Mouse (Mus musculus): ENCODE results near the gene 1190005I06Rik.
A peak's percentile ranks its signal among the peaks of the same experiment; 100 is the strongest.

The 1190005I06Rik gene

GRCm38 (mm10) chr8:120620441-120620840 lies 27.0 kb downstream of the 1190005I06Rik start:
- DNase-seq (ENCODE audit: low spot score in 2 of 2), result no peak

- DNase-seq (ENCODE audit: low spot score in 2 of 2), result no peak
Measured at GRCm38 (mm10) chr8:120619235-120620180, 27.9 kb downstream of the 1190005I06Rik start.

- DNase-seq (ENCODE audit: low spot score in 2 of 2), result peak; percentile 40 to 73
Measured at GRCm38 (mm10) chr8:120618110-120618509, 29.3 kb downstream of the 1190005I06Rik start.

GRCm38 (mm10) chr8:120616663-120617626 lies 30.5 kb downstream of the 1190005I06Rik start:
- no peak for DNase-seq (ENCODE audit: low spot score in 2 of 2)

GRCm38 (mm10) chr8:120614491-120614890 lies 32.9 kb downstream of the 1190005I06Rik start:
- no peak for DNase-seq (ENCODE audit: low spot score in 2 of 2)

- no peak for DNase-seq (ENCODE audit: low spot score in 2 of 2)
Measured at GRCm38 (mm10) chr8:120610824-120611223, 36.6 kb downstream of the 1190005I06Rik start.

GRCm38 (mm10) chr8:120607885-120608284 lies 39.5 kb downstream of the 1190005I06Rik start:
- DNase-seq (ENCODE audit: low spot score in 2 of 2), result peak; percentile 53 to 84

- no peak for DNase-seq (ENCODE audit: low spot score in 2 of 2)
Measured at GRCm38 (mm10) chr8:120607460-120607859, 40.0 kb downstream of the 1190005I06Rik start.

GRCm38 (mm10) chr8:120602672-120603071 lies 44.8 kb downstream of the 1190005I06Rik start:
- DNase-seq (ENCODE audit: low spot score in 2 of 2), result no peak

GRCm38 (mm10) chr8:120599504-120599903 lies 47.9 kb downstream of the 1190005I06Rik start:
- peak; percentile 64 to 83 for DNase-seq (ENCODE audit: low spot score in 2 of 2)

- no peak for DNase-seq (ENCODE audit: low spot score in 2 of 2)
Measured at GRCm38 (mm10) chr8:120598579-120598978, 48.9 kb downstream of the 1190005I06Rik start.

- DNase-seq (ENCODE audit: low spot score in 2 of 2), result peak; percentile 50 to 76
Measured at GRCm38 (mm10) chr8:120595963-120596362, 51.5 kb downstream of the 1190005I06Rik start.

- no peak for DNase-seq (ENCODE audit: low spot score in 2 of 2)
Measured at GRCm38 (mm10) chr8:120594571-120594970, 52.9 kb downstream of the 1190005I06Rik start.

GRCm38 (mm10) chr8:120591587-120592292 lies 55.7 kb downstream of the 1190005I06Rik start:
- DNase-seq (ENCODE audit: low spot score in 2 of 2), result no peak

GRCm38 (mm10) chr8:120589921-120590320 lies 57.5 kb downstream of the 1190005I06Rik start:
- DNase-seq (ENCODE audit: low spot score in 2 of 2), result no peak

GRCm38 (mm10) chr8:120588908-120589771 lies 58.3 kb downstream of the 1190005I06Rik start, which contains the start of gene Gins2:
TSS of gene Gins2 (minus strand) at chr8:120589304.
- peak; percentile 98 to 99 for DNase-seq (ENCODE audit: low spot score in 2 of 2)

GRCm38 (mm10) chr8:120585521-120585920 lies 61.9 kb downstream of the 1190005I06Rik start:
- no peak for DNase-seq (ENCODE audit: low spot score in 2 of 2)

- no peak for DNase-seq (ENCODE audit: low spot score in 2 of 2)
Measured at GRCm38 (mm10) chr8:120581811-120582210, 65.6 kb downstream of the 1190005I06Rik start.

- DNase-seq (ENCODE audit: low spot score in 2 of 2), result no peak
Measured at GRCm38 (mm10) chr8:120581329-120581728, 66.1 kb downstream of the 1190005I06Rik start.

GRCm38 (mm10) chr8:120580336-120581000 lies 67.0 kb downstream of the 1190005I06Rik start:
- DNase-seq (ENCODE audit: low spot score in 2 of 2), result no peak
